Mouse (Mus musculus) stomach, postnatal 0 days (tissue): ENCODE measurements around the gene Tenm2.

ENCODE experiments used
- CTCF ChIP-seq: IDR thresholded peaks from 2 replicates; pipeline ENCODE4 v1.5.1; 2016; ENCODE audit warnings: antibody characterized with exemption, low read depth, mild to moderate bottlenecking, moderate library complexity
- EP300 ChIP-seq: optimal IDR thresholded peaks from 2 replicates; pipeline ENCODE3; 2016; ENCODE audit warnings: antibody characterized with exemption

DNA sequence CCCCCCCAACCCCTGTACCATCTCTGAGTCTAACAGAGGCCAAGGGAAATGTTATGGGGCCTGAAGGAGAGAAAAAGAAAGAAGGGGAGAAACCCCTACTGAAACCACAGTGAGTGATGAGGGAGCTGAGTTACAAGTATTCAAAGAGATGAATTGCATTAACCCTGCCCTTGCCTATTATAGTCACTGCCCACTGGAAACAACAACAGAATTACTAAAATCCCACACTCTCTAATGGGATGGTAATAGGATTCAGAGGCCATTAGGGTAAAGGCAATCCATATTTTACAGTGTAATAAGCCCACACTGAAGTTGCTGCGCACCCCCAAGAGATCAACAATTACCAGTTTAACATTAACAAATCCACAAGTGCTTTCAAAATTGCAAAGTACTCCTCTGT lies 571.7 kb downstream of the Tenm2 start:
- TF ChIP-seq CTCF = no peak
- no peak for TF ChIP-seq EP300
